8 mouse cellular contexts compared by ENCODE assay signal in genomic region chrX:36795424-36796162, GRCm38 (mm10). TPM values are rescaled to one million over a fixed set of nuclear protein-coding genes. Genes with fewer than 3 reads are reported as not detected.
DNase-seq lines count a peak whose midpoint lies in the region; ATAC-seq and TF ChIP-seq lines count a peak whose summit lies in the region.

Gene Slc25a5, plus strand, starts transcription at chrX:36795651.

- TF ChIP-seq RAD21 in CH12.LX (IDR thresholded peaks at IDR 0.05; ENCODE audit: low read depth, low read length), result no peak

- peaks cover 15 to 18% of the 10 kb centered on the region in 2 experiments for H3K36me3 ChIP-seq in CH12.LX (replicated peaks in 1 of 2; ENCODE audit: control insufficient read depth in 1 of 2, insufficient read depth in 1 of 2, low read length in 1 of 2)
- peaks cover 10% of the 10 kb centered on the region for H3K36me3 ChIP-seq in forebrain, embryonic 12.5 days (replicated peaks)
- H3K36me3 ChIP-seq in heart, embryonic 16.5 days (ENCODE audit: control insufficient read depth, insufficient read depth), result peaks cover 6% of the 10 kb centered on the region; the same call in 1 of the 2 replicates
- peaks cover 10% of the 10 kb centered on the region for H3K36me3 ChIP-seq in liver, embryonic 14.5 days (replicated peaks; ENCODE audit: control insufficient read depth, insufficient read depth, low read depth)
- no peaks in the 10 kb centered on the region for H3K36me3 ChIP-seq in stomach, embryonic 16.5 days (ENCODE audit: control insufficient read depth, insufficient read depth, low read length)

- H3K9ac ChIP-seq in CH12.LX (ENCODE audit: insufficient read depth, low read depth), result peak within 1 kb of the TSS; percentile 83
- H3K9ac ChIP-seq in forebrain, embryonic 12.5 days, result peak within 1 kb of the TSS; percentile 67
- H3K9ac ChIP-seq in heart, embryonic 16.5 days (ENCODE audit: low read length), result peak within 1 kb of the TSS; percentile 91
- peak within 1 kb of the TSS; percentile 89 for H3K9ac ChIP-seq in liver, embryonic 14.5 days (replicated peaks)
- H3K9ac ChIP-seq in stomach, embryonic 16.5 days (ENCODE audit: low read length), result peak within 1 kb of the TSS; percentile 80

- TF ChIP-seq EP300 in CH12.LX (IDR thresholded peaks at IDR 0.05; ENCODE audit: low read length), result no peak
- no peak for TF ChIP-seq EP300 in liver, embryonic 14.5 days (IDR thresholded peaks at IDR 0.05; ENCODE audit: low read depth)

- peaks cover 10% of the 10 kb centered on the region for H3K79me2 ChIP-seq in CH12.LX (replicated peaks; ENCODE audit: control insufficient read depth, extremely low read depth, insufficient read depth, poor library complexity, severe bottlenecking)

- peak; percentile 96 for ATAC-seq in forebrain, embryonic 12.5 days (ENCODE audit: low FRiP score)
- ATAC-seq in heart, embryonic 16.5 days (replicated peaks; ENCODE audit: extremely low read depth, insufficient read depth, low FRiP score), result peak; percentile 92
- peak; percentile 95 for ATAC-seq in liver, embryonic 14.5 days (ENCODE audit: insufficient read depth)
- peak; percentile 92 for ATAC-seq in stomach, embryonic 16.5 days (ENCODE audit: insufficient read depth, low FRiP score)

- peaks cover 0 to 8% of the 10 kb centered on the region in 2 experiments; a peak in 1 of 4 replicates for H3K4me1 ChIP-seq in CH12.LX (ENCODE audit: control insufficient read depth in 1 of 2, insufficient read depth in 2 of 2)
- peaks cover 5% of the 10 kb centered on the region; the same call in 1 of the 2 replicates for H3K4me1 ChIP-seq in forebrain, embryonic 12.5 days
- no peaks in the 10 kb centered on the region for H3K4me1 ChIP-seq in heart, embryonic 16.5 days (ENCODE audit: control insufficient read depth, insufficient read depth, low read length)
- H3K4me1 ChIP-seq in liver, embryonic 14.5 days (replicated peaks; ENCODE audit: control insufficient read depth in 2 of 2, insufficient read depth in 2 of 2, low read length in 1 of 2), result peaks cover 0 to 6% of the 10 kb centered on the region in 2 experiments; a peak in 2 of 4 replicates
- H3K4me1 ChIP-seq in stomach, embryonic 16.5 days (ENCODE audit: control insufficient read depth, insufficient read depth, low read length), result no peaks in the 10 kb centered on the region

- 13% methylated on average over 41 of the region's 41 CpGs for WGBS in forebrain, embryonic 12.5 days
- 12% methylated on average over 41 of the region's 41 CpGs for WGBS in heart, embryonic 16.5 days
- 10% methylated on average over 41 of the region's 41 CpGs for WGBS in liver, embryonic 14.5 days (ENCODE audit: insufficient replicate concordance)
- 9% methylated on average over 41 of the region's 41 CpGs for WGBS in stomach, embryonic 16.5 days

- no peaks in the 10 kb centered on the region for H3K9me3 ChIP-seq in CH12.LX (replicated peaks; ENCODE audit: low read length)
- H3K9me3 ChIP-seq in forebrain, embryonic 12.5 days, result no peaks in the 10 kb centered on the region
- H3K9me3 ChIP-seq in heart, embryonic 16.5 days (replicated peaks; ENCODE audit: control insufficient read depth, low read length), result no peaks in the 10 kb centered on the region; the same call in 1 of the 2 replicates
- H3K9me3 ChIP-seq in liver, embryonic 14.5 days (ENCODE audit: control insufficient read depth, low read length), result no peaks in the 10 kb centered on the region
- no peaks in the 10 kb centered on the region for H3K9me3 ChIP-seq in stomach, embryonic 16.5 days (replicated peaks; ENCODE audit: control insufficient read depth, low read length)

- in situ Hi-C loops in CH12.LX (cut with MboI; ENCODE audit: low pct_ligation_motif_present, low pct_unique_long_range_greater_than_20kb, low sequenced_read_pairs), result loop anchor here (5.0 to 10.0 kb wide), 2 partner anchors 33 to 51 kb away; partner anchors contain the start of gene Slc25a43

- dilution Hi-C loops in CH12.LX (cut with MboI; ENCODE audit: extremely low pct_ligation_motif_present, extremely low pct_unique_long_range_greater_than_20kb, low sequenced_read_pairs), result no loop called here

- TF ChIP-seq POLR2A in CH12.LX (IDR thresholded peaks at IDR 0.05; ENCODE audit: low read depth, low read length), result peak; percentile 90

- H3K4me2 ChIP-seq in CH12.LX (ENCODE audit: insufficient read depth, low read depth, poor library complexity, severe bottlenecking), result peak within 1 kb of the TSS; percentile 32
- peak within 1 kb of the TSS; percentile 53 for H3K4me2 ChIP-seq in forebrain, embryonic 12.5 days
- peak within 1 kb of the TSS; percentile 59 for H3K4me2 ChIP-seq in heart, embryonic 16.5 days (ENCODE audit: low read depth, low read length)
- peak within 1 kb of the TSS; percentile 73 for H3K4me2 ChIP-seq in liver, embryonic 14.5 days (ENCODE audit: low read depth)
- H3K4me2 ChIP-seq in stomach, embryonic 16.5 days (ENCODE audit: low read depth, low read length), result peak within 1 kb of the TSS; percentile 58

- H3K27me3 ChIP-seq in CH12.LX (replicated peaks), result no peaks in the 10 kb centered on the region
- H3K27me3 ChIP-seq in forebrain, embryonic 12.5 days, result no peaks in the 10 kb centered on the region
- H3K27me3 ChIP-seq in heart, embryonic 16.5 days (ENCODE audit: control insufficient read depth, insufficient read depth, low read length), result no peaks in the 10 kb centered on the region
- H3K27me3 ChIP-seq in liver, embryonic 14.5 days (ENCODE audit: control insufficient read depth, insufficient read depth, low read length), result no peaks in the 10 kb centered on the region
- H3K27me3 ChIP-seq in stomach, embryonic 16.5 days (ENCODE audit: control insufficient read depth, insufficient read depth, low read length), result no peaks in the 10 kb centered on the region

- DNase-seq in CH12.LX (ENCODE audit: extremely low read depth), result peak; percentile 77
- DNase-seq in c-Kit-positive CD71-positive TER-119-negative erythroid progenitor cells, embryonic 14.5 days (ENCODE audit: low read depth), result peak; percentile 57
- peak; percentile 89 to 93 for DNase-seq in kidney, postnatal 36 days
- DNase-seq in liver, embryonic 14.5 days (ENCODE audit: low read depth in 3 of 3, low spot score in 3 of 3), result peak; percentile 67 to 73 (median 71)
- peak; percentile 66 for DNase-seq in neural tube, embryonic 10.5 days (ENCODE audit: extremely low spot score, low spot score)

- H3K27ac ChIP-seq in CH12.LX (ENCODE audit: insufficient read depth, low read depth), result peak within 1 kb of the TSS; percentile 78
- peak within 1 kb of the TSS; percentile 82 for H3K27ac ChIP-seq in forebrain, embryonic 12.5 days
- peak within 1 kb of the TSS; percentile 94 for H3K27ac ChIP-seq in heart, embryonic 16.5 days (ENCODE audit: low read length)
- peak within 1 kb of the TSS; percentile 87 for H3K27ac ChIP-seq in liver, embryonic 14.5 days
- H3K27ac ChIP-seq in stomach, embryonic 16.5 days (ENCODE audit: low read length), result peak within 1 kb of the TSS; percentile 92

- peak within 1 kb of the TSS; percentile 74 to 81 (median 75) for H3K4me3 ChIP-seq in CH12.LX (replicated peaks in 1 of 3; ENCODE audit: low read depth in 2 of 3, low read length in 2 of 3, poor library complexity in 1 of 3)
- H3K4me3 ChIP-seq in forebrain, embryonic 12.5 days (replicated peaks), result peak within 1 kb of the TSS; percentile 59
- peak within 1 kb of the TSS; percentile 76 for H3K4me3 ChIP-seq in heart, embryonic 16.5 days (ENCODE audit: low read length)
- H3K4me3 ChIP-seq in liver, embryonic 14.5 days (ENCODE audit: insufficient read depth in 1 of 2, low read depth in 2 of 2, low read length in 2 of 2), result peak within 1 kb of the TSS; percentile 67 to 75
- peak within 1 kb of the TSS; percentile 68 for H3K4me3 ChIP-seq in stomach, embryonic 16.5 days (replicated peaks; ENCODE audit: low read length)

- no peak for TF ChIP-seq CTCF in CH12.LX (conservative IDR thresholded peaks at IDR 0.05 in 1 of 2, IDR thresholded peaks at IDR 0.05 in 1 of 2; ENCODE audit: low read depth in 2 of 2, low read length in 2 of 2)
- no peak for TF ChIP-seq CTCF in liver, embryonic 14.5 days (IDR thresholded peaks at IDR 0.05; ENCODE audit: low read depth)

TF ChIP-seq in CH12.LX, 34 proteins besides CTCF, POLR2A, EP300 and RAD21:
- TF ChIP-seq NRF1 (IDR thresholded peaks at IDR 0.05; ENCODE audit: low read depth, low read length) (peak; percentile 38), ETS1 (conservative IDR thresholded peaks at IDR 0.05; ENCODE audit: low read depth, low read length) (no peak), NELFE (IDR thresholded peaks at IDR 0.05; ENCODE audit: low read depth, low read length) (peak; percentile 92), MXI1 (IDR thresholded peaks at IDR 0.05; ENCODE audit: low read depth, low read length) (peak; percentile 40; the same call in 1 of the 2 replicates), TBP (conservative IDR thresholded peaks at IDR 0.05; ENCODE audit: low read depth, low read length) (peak; percentile 76; the same call in 1 of the 2 replicates), POLR2AphosphoS2 (IDR thresholded peaks at IDR 0.05; ENCODE audit: low read depth, low read length) (peak; percentile 79), TCF12 (IDR thresholded peaks at IDR 0.05; ENCODE audit: low read depth, low read length) (peak; percentile 40; the same call in 1 of the 2 replicates), BHLHE40 (IDR thresholded peaks at IDR 0.05; ENCODE audit: low read depth, low read length) (0 out of 2 replicates have a peak, but pooled peaks have one; percentile 16), MAX (IDR thresholded peaks at IDR 0.05; ENCODE audit: low read length) (0 out of 2 replicates have a peak, but pooled peaks have one; percentile 27), HCFC1 (IDR thresholded peaks at IDR 0.05; ENCODE audit: low read depth, low read length) (peak; percentile 21; the same call in 1 of the 2 replicates), RCOR1 (conservative IDR thresholded peaks at IDR 0.05; ENCODE audit: low read depth, low read length) (no peak), UBTF (IDR thresholded peaks at IDR 0.05; ENCODE audit: low read depth, low read length) (no peak), ELF1 (IDR thresholded peaks at IDR 0.05; ENCODE audit: low read depth, low read length) (peak; percentile 27; the same call in 1 of the 2 replicates), ZMIZ1 (IDR thresholded peaks at IDR 0.05; ENCODE audit: low read depth, low read length) (peak; percentile 93), SIN3A (IDR thresholded peaks at IDR 0.05; ENCODE audit: low read length) (peak; percentile 66)

RNA-seq across cellular contexts. Expression of gene Slc25a5, which starts in this region (rescaled TPM):
- total RNA-seq in CH12.LX (2012; rRNA removed) (591 and 695 TPM in 2 replicates), CH12.LX (2014; rRNA removed) (1,083 and 1,177 TPM in 2 replicates)
- polyA plus RNA-seq in CH12.LX (2012; ENCODE audit: insufficient read length, low read depth), result 878 and 881 TPM in 2 replicates
- polyA plus RNA-seq in forebrain, embryonic 12.5 days (2016; fragmentation: Nextera tagmentation; extraction: Ambion mirVana), result 694 and 710 TPM in 2 replicates
- polyA plus RNA-seq in heart, embryonic 16.5 days (2015; fragmentation: Nextera tagmentation; extraction: Ambion mirVana), result 1,229 and 1,290 TPM in 2 replicates
- polyA plus RNA-seq in liver, embryonic 14.5 days (2012; rRNA removed), result 291 and 352 TPM in 2 replicates
- 514 and 522 TPM in 2 replicates for polyA plus RNA-seq in liver, embryonic 14.5 days (2014; fragmentation: Nextera tagmentation; extraction: Ambion mirVana)
- polyA plus RNA-seq in stomach, embryonic 16.5 days (2015; fragmentation: Nextera tagmentation; extraction: Ambion mirVana), result 691 and 733 TPM in 2 replicates

Comparison
In these comparisons a context has a peak if more than half of its experiments do, and no peak if none do; other contexts are left out.
1. Peak in every context shown above with its lines: DNase-seq, ATAC-seq, H3K4me3 ChIP-seq and H3K27ac ChIP-seq.